Mouse (Mus musculus) thymus, postnatal 10 days (tissue): ENCODE measurements around the gene Sirt4.

ENCODE experiments used
- DNase-seq, 2 experiments: peaks; one replicate each; pipeline ENCODE4 v3.0.0; 2021; ENCODE audit warnings: low spot score in 2 of 2

The Sirt4 gene

GRCm38 (mm10) chr5:115492711-115493335, 8.3 kb upstream of the Sirt4 start:
- DNase-seq, result no peak

GRCm38 (mm10) chr5:115491771-115492322, 7.3 kb upstream of the Sirt4 start:
- peak in 1 of 2 experiments; percentile 21 for DNase-seq

- no peak for DNase-seq
Measured at GRCm38 (mm10) chr5:115491076-115491475, 6.6 kb upstream of the Sirt4 start.

- DNase-seq, result no peak
Measured at GRCm38 (mm10) chr5:115490638-115491000, 6.1 kb upstream of the Sirt4 start.

- DNase-seq, result peak; percentile 80
Measured at GRCm38 (mm10) chr5:115489699-115490637, 5.4 kb upstream of the Sirt4 start.

GRCm38 (mm10) chr5:115488841-115489698, 4.5 kb upstream of the Sirt4 start:
- peak; percentile 83 to 84 for DNase-seq

- no peak for DNase-seq
Measured at GRCm38 (mm10) chr5:115487942-115488580, 3.5 kb upstream of the Sirt4 start.

GRCm38 (mm10) chr5:115487353-115487752, 2.8 kb upstream of the Sirt4 start:
- no peak for DNase-seq

GRCm38 (mm10) chr5:115486726-115487125, 2.2 kb upstream of the Sirt4 start:
- DNase-seq, result no peak

- no peak for DNase-seq
Measured at GRCm38 (mm10) chr5:115485489-115486205, 1.1 kb upstream of the Sirt4 start.

- DNase-seq, result no peak
Measured at GRCm38 (mm10) chr5:115484996-115485395, 471 bp upstream of the Sirt4 start.

- DNase-seq, result no peak
Measured at GRCm38 (mm10) chr5:115483385-115483784, 1.1 kb downstream of the Sirt4 start.

GRCm38 (mm10) chr5:115482390-115483265, 1.9 kb downstream of the Sirt4 start:
- DNase-seq, result no peak

GRCm38 (mm10) chr5:115480101-115480500, 4.4 kb downstream of the Sirt4 start:
- no peak for DNase-seq

GRCm38 (mm10) chr5:115479561-115479960, 5.0 kb downstream of the Sirt4 start:
- no peak for DNase-seq

GRCm38 (mm10) chr5:115476107-115476727, 8.3 kb downstream of the Sirt4 start:
- DNase-seq, result no peak

GRCm38 (mm10) chr5:115475337-115476106, 9.0 kb downstream of the Sirt4 start:
- DNase-seq, result no peak

- no peak for DNase-seq
Measured at GRCm38 (mm10) chr5:115474174-115474828, 10.2 kb downstream of the Sirt4 start.
